Mouse (Mus musculus) erythroblast, embryonic 14.5 days (primary cell): ENCODE measurements around the gene Narf.

ENCODE experiments used
- GATA1 ChIP-seq: IDR thresholded peaks from 2 replicates; pipeline ENCODE4 v1.6.1; 2012; ENCODE audit warnings: low read length, inconsistent platforms, mixed read lengths
- TAL1 ChIP-seq: IDR thresholded peaks from 3 replicates; pipeline ENCODE4 v1.6.1; 2012; ENCODE audit warnings: low read length, inconsistent platforms, mixed read lengths

GRCm38 (mm10) chr11:121300265-121300664, 63.2 kb downstream of the Narf start:
- TF ChIP-seq GATA1 (no peak), TAL1 (no peak)
